10 mouse cellular contexts compared by ENCODE assay signal in the genomic region with DNA sequence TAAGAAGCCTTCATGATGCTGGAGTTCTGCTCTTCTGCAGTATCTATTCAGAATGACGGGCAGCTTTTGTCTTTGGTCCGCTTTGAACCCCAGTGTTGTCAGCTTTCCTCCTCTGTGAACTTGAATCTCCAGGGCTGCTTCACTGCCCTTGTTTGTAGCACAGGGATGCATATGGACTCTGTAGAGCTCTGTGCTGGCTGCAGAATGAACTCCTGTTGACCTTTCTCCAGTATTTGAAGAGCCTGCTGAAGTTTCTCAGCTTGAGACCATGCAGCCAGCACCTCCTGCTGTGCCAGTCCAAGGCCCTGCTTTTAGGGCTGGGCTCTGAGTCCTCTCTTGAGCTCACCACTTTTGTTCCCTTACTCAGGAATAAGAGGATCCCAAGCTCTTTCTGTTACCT. TPM values are rescaled to one million over a fixed set of nuclear protein-coding genes. Genes with fewer than 3 reads are reported as not detected.
DNase-seq lines count a peak whose midpoint lies in the region; ATAC-seq and TF ChIP-seq lines count a peak whose summit lies in the region.
"Had no signal": no experiment of that assay in that cellular context is flagged by ENCODE, and none has a peak within 500 bp of the region (broad histone marks: within the 10 kb centered on the region; RNA-seq: fewer than 3 reads in every experiment).

No protein-coding gene starts in this region.

- H3K9ac ChIP-seq in heart, embryonic 12.5 days: peak overlapping the region; percentile 6; the same call in 1 of the 2 replicates
- H3K9ac ChIP-seq in ES-Bruce4 (ENCODE audit: low read depth, poor library complexity, severe bottlenecking): no peak overlapping the region
- no peak overlapping the region for H3K9ac ChIP-seq in embryonic facial prominence, embryonic 15.5 days
- H3K9ac ChIP-seq in liver, embryonic 16.5 days (ENCODE audit: low read depth, low read length): no peak overlapping the region

- peak overlapping the region; percentile 8; the same call in 1 of the 2 replicates for H3K4me3 ChIP-seq in heart, embryonic 12.5 days
- H3K4me3 ChIP-seq in ES-Bruce4 (ENCODE audit: low read depth, low read length): no peak overlapping the region
- H3K4me3 ChIP-seq in embryonic facial prominence, embryonic 15.5 days (replicated peaks): 0 out of 2 replicates have a peak overlapping the region, but pooled peaks have one; percentile 3
- no peak overlapping the region for H3K4me3 ChIP-seq in liver, embryonic 16.5 days (ENCODE audit: low read depth, low read length)

- H3K4me1 ChIP-seq in heart, embryonic 12.5 days (replicated peaks): peaks cover 72% of the 10 kb centered on the region
- H3K4me1 ChIP-seq in ES-Bruce4 (ENCODE audit: control insufficient read depth, insufficient read depth, low read length): peaks cover 4% of the 10 kb centered on the region
- H3K4me1 ChIP-seq in embryonic facial prominence, embryonic 15.5 days: peaks cover 49% of the 10 kb centered on the region
- peaks cover 29% of the 10 kb centered on the region for H3K4me1 ChIP-seq in liver, embryonic 16.5 days (ENCODE audit: control insufficient read depth, low read depth, low read length)

- DNase-seq in heart, postnatal 14 days: no peak
- DNase-seq in cerebellum, postnatal 4 days (ENCODE audit: low spot score in 2 of 2): no peak
- DNase-seq in right cerebral cortex, postnatal 14 days: no peak
- no peak for DNase-seq in urinary bladder, postnatal 10 days (ENCODE audit: low spot score)
- DNase-seq: cerebellum, adult 8-10 months had no signal

- peak overlapping the region; percentile 98 for H3K27ac ChIP-seq in heart, embryonic 12.5 days (ENCODE audit: poor library complexity, severe bottlenecking)
- H3K27ac ChIP-seq in ES-Bruce4 (ENCODE audit: insufficient read depth, low read length): no peak overlapping the region
- H3K27ac ChIP-seq in embryonic facial prominence, embryonic 15.5 days (replicated peaks): no peak overlapping the region
- H3K27ac ChIP-seq in liver, embryonic 16.5 days (ENCODE audit: low read length): 0 out of 2 replicates have a peak overlapping the region, but pooled peaks have one; percentile 0

- no peak for TF ChIP-seq POLR2A in ES-Bruce4 (IDR thresholded peaks at IDR 0.05; ENCODE audit: insufficient read depth, low read length)

- ATAC-seq in heart, embryonic 12.5 days (ENCODE audit: insufficient number of reproducible peaks, low FRiP score): no peak
- ATAC-seq in embryonic facial prominence, embryonic 15.5 days (ENCODE audit: insufficient number of reproducible peaks, low FRiP score, low TSS enrichment, low read depth): no peak
- ATAC-seq in liver, embryonic 16.5 days (ENCODE audit: low read depth): no peak

- H3K36me3 ChIP-seq in heart, embryonic 12.5 days: 0 out of 2 replicates have a peak, but pooled peaks cover 2% of the 10 kb centered on the region
- no peaks in the 10 kb centered on the region for H3K36me3 ChIP-seq in ES-Bruce4 (ENCODE audit: control insufficient read depth, insufficient read depth, low read length, poor library complexity, severe bottlenecking)
- no peaks in the 10 kb centered on the region for H3K36me3 ChIP-seq in embryonic facial prominence, embryonic 15.5 days
- no peaks in the 10 kb centered on the region for H3K36me3 ChIP-seq in liver, embryonic 16.5 days (ENCODE audit: control insufficient read depth, insufficient read depth)

- WGBS in heart, embryonic 12.5 days: 15% methylated on average over 2 of the region's 2 CpGs
- 32% methylated on average over 2 of the region's 2 CpGs for WGBS in embryonic facial prominence, embryonic 15.5 days
- WGBS in liver, embryonic 16.5 days (ENCODE audit: insufficient replicate concordance): 65% methylated on average over 2 of the region's 2 CpGs

- peak overlapping the region; percentile 36 for H3K4me2 ChIP-seq in heart, embryonic 12.5 days
- peak overlapping the region; percentile 70 for H3K4me2 ChIP-seq in embryonic facial prominence, embryonic 15.5 days (replicated peaks)
- no peak overlapping the region for H3K4me2 ChIP-seq in liver, embryonic 16.5 days (ENCODE audit: low read depth, low read length)

- no peaks in the 10 kb centered on the region for H3K27me3 ChIP-seq in heart, embryonic 12.5 days (replicated peaks)
- H3K27me3 ChIP-seq in ES-Bruce4 (ENCODE audit: control insufficient read depth, insufficient read depth, low read length, poor library complexity, severe bottlenecking): no peaks in the 10 kb centered on the region
- H3K27me3 ChIP-seq in embryonic facial prominence, embryonic 15.5 days: no peaks in the 10 kb centered on the region
- no peaks in the 10 kb centered on the region for H3K27me3 ChIP-seq in liver, embryonic 16.5 days (ENCODE audit: control insufficient read depth, insufficient read depth, low read depth, low read length)
- H3K27me3 ChIP-seq: CH12.LX had no signal

- TF ChIP-seq EP300 in ES-Bruce4 (IDR thresholded peaks at IDR 0.05; ENCODE audit: insufficient read depth, low read depth, low read length): 0 out of 2 replicates have a peak, but pooled peaks have one; percentile 8

- no peak for TF ChIP-seq CTCF in ES-Bruce4 (IDR thresholded peaks at IDR 0.05; ENCODE audit: low read depth, low read length)

- intact Hi-C loops in heart, postnatal 14 days (cut with DNase I): no loop called here

- H3K9me3 ChIP-seq in heart, embryonic 12.5 days (replicated peaks): no peaks in the 10 kb centered on the region
- no peaks in the 10 kb centered on the region for H3K9me3 ChIP-seq in ES-Bruce4 (replicated peaks; ENCODE audit: control insufficient read depth, insufficient read depth, low read length, poor library complexity, severe bottlenecking)
- no peaks in the 10 kb centered on the region for H3K9me3 ChIP-seq in embryonic facial prominence, embryonic 15.5 days (replicated peaks)
- H3K9me3 ChIP-seq in liver, embryonic 16.5 days (replicated peaks; ENCODE audit: control insufficient read depth, low read length): no peaks in the 10 kb centered on the region

RNA-seq across cellular contexts. Expression of gene Qrfp, which starts 47.5 kb away (rescaled TPM):
- polyA plus RNA-seq in heart, embryonic 12.5 days (2016; fragmentation: Nextera tagmentation; extraction: Ambion mirVana): 0.08 TPM in 1 of 2 replicates, not detected in the other
- not detected for total RNA-seq in heart, postnatal 14 days (2021)
- polyA plus RNA-seq in ES-Bruce4 (2011; ENCODE audit: insufficient read depth, insufficient read length, low read depth, missing spikeins): not detected in 2 replicates
- 0.07 TPM in 1 of 2 replicates, not detected in the other for polyA plus RNA-seq in embryonic facial prominence, embryonic 15.5 days (2015; fragmentation: Nextera tagmentation; extraction: Ambion mirVana)
- 0.05 and 0.07 TPM in 2 replicates for polyA plus RNA-seq in liver, embryonic 16.5 days (2015; fragmentation: Nextera tagmentation; extraction: Ambion mirVana)
- total RNA-seq: CH12.LX had no signal

Comparison
In these comparisons a context has a peak if more than half of its experiments do, and no peak if none do; other contexts are left out.
1. H3K27ac ChIP-seq: peak in heart, embryonic 12.5 days (single experiment) and liver, embryonic 16.5 days (single experiment); none in ES-Bruce4 (single experiment) and embryonic facial prominence, embryonic 15.5 days (single experiment).
2. H3K4me3 ChIP-seq: peak in heart, embryonic 12.5 days (single experiment) and embryonic facial prominence, embryonic 15.5 days (single experiment); none in ES-Bruce4 (single experiment) and liver, embryonic 16.5 days (single experiment).